Mouse (Mus musculus): ENCODE data around the gene Slc44a2. TPM values are rescaled to one million over a fixed set of nuclear protein-coding genes. Genes with fewer than 3 reads are reported as not detected.

Slc44a2 gene
- polyA plus RNA-seq, 1 experiment from 2014 or later = 70.0 TPM

Other genes starting within 250 kb of the Slc44a2 start
- gene Gm49373, start 247.6 kb upstream of the Slc44a2 start, polyA plus RNA-seq (2015; fragmentation: Nextera tagmentation; extraction: Ambion mirVana) = 1.9 and 2.4 TPM in 2 replicates
- gene Fdx1l, start 247.1 kb upstream of the Slc44a2 start, polyA plus RNA-seq (2015; fragmentation: Nextera tagmentation; extraction: Ambion mirVana) = 70.1 and 70.5 TPM in 2 replicates
- gene Gm38431, start 228.7 kb upstream of the Slc44a2 start, polyA plus RNA-seq (2015; fragmentation: Nextera tagmentation; extraction: Ambion mirVana) = 2.2 and 2.3 TPM in 2 replicates
- gene Raver1, start 228.7 kb upstream of the Slc44a2 start, polyA plus RNA-seq (2015; fragmentation: Nextera tagmentation; extraction: Ambion mirVana) = 35.0 and 36.1 TPM in 2 replicates
- 12.5 TPM in 2 replicates for gene Tyk2, start 189.5 kb upstream of the Slc44a2 start, polyA plus RNA-seq (2015; fragmentation: Nextera tagmentation; extraction: Ambion mirVana)
- gene Cdc37, start 170.7 kb upstream of the Slc44a2 start, polyA plus RNA-seq (2015; fragmentation: Nextera tagmentation; extraction: Ambion mirVana) = 215 and 226 TPM in 2 replicates
- gene Pde4a, start 155.0 kb upstream of the Slc44a2 start, polyA plus RNA-seq (2015; fragmentation: Nextera tagmentation; extraction: Ambion mirVana) = 42.7 and 44.5 TPM in 2 replicates
- gene Keap1, start 81.3 kb upstream of the Slc44a2 start, polyA plus RNA-seq (2015; fragmentation: Nextera tagmentation; extraction: Ambion mirVana) = 75.4 and 78.7 TPM in 2 replicates
- 2.8 and 4.2 TPM in 2 replicates for gene S1pr5, start 72.3 kb upstream of the Slc44a2 start, polyA plus RNA-seq (2015; fragmentation: Nextera tagmentation; extraction: Ambion mirVana)
- gene Atg4d, start 55.4 kb upstream of the Slc44a2 start, polyA plus RNA-seq (2015; fragmentation: Nextera tagmentation; extraction: Ambion mirVana) = 54.7 and 55.7 TPM in 2 replicates
- gene Kri1, start 32.7 kb upstream of the Slc44a2 start, polyA plus RNA-seq (2015; fragmentation: Nextera tagmentation; extraction: Ambion mirVana) = 17.1 and 20.8 TPM in 2 replicates
- gene Cdkn2d, start 29.3 kb upstream of the Slc44a2 start, polyA plus RNA-seq (2015; fragmentation: Nextera tagmentation; extraction: Ambion mirVana) = 87.3 and 92.1 TPM in 2 replicates
- 1.1 and 1.2 TPM in 2 replicates for gene Ap1m2, start 8.4 kb upstream of the Slc44a2 start, polyA plus RNA-seq (2015; fragmentation: Nextera tagmentation; extraction: Ambion mirVana)
- gene Ilf3, start 47.2 kb downstream of the Slc44a2 start, polyA plus RNA-seq (2015; fragmentation: Nextera tagmentation; extraction: Ambion mirVana) = 246 and 256 TPM in 2 replicates
- gene Qtrt1, start 91.1 kb downstream of the Slc44a2 start, polyA plus RNA-seq (2015; fragmentation: Nextera tagmentation; extraction: Ambion mirVana) = 59.0 and 59.3 TPM in 2 replicates
- gene Dnm2, start 104.2 kb downstream of the Slc44a2 start, polyA plus RNA-seq (2015; fragmentation: Nextera tagmentation; extraction: Ambion mirVana) = 71.5 and 74.9 TPM in 2 replicates
- gene Tmed1, start 189.6 kb downstream of the Slc44a2 start, polyA plus RNA-seq (2015; fragmentation: Nextera tagmentation; extraction: Ambion mirVana) = 61.2 and 62.7 TPM in 2 replicates
- gene AB124611, start 205.5 kb downstream of the Slc44a2 start, polyA plus RNA-seq (2015; fragmentation: Nextera tagmentation; extraction: Ambion mirVana) = 1.9 and 2.6 TPM in 2 replicates
- gene Carm1, start 226.2 kb downstream of the Slc44a2 start, polyA plus RNA-seq (2015; fragmentation: Nextera tagmentation; extraction: Ambion mirVana) = 46.7 and 49.3 TPM in 2 replicates

All from midbrain, embryonic 15.5 days (tissue).